9 mouse cellular contexts compared by ENCODE assay signal in the genomic region with DNA sequence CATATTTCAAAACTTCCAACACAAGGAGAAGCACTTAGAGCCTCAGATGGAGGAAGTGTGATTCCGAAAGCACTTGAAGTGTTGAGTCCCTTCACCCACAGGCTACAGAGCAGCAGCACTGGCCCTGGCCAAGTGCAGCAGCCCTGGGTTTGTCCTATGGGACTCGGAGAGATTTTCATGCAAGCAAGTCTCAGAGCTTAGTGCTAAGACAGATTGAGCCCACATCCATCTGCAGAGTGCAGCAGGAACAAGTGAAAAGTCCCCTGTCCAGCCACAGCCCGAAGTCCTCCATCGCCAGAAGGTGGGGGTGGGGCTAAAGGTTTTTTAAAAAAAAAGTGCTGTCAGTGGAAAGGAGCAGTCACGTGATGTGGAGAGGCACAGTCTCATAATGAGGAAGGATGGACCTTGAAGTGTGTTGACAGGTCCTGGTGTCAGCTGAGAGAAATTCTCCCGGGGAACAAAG.
DNase-seq lines count a peak whose midpoint lies in the region; ATAC-seq and TF ChIP-seq lines count a peak whose summit lies in the region.
"Had no signal": no experiment of that assay in that cellular context is flagged by ENCODE, and none has a peak within 500 bp of the region (broad histone marks: within the 10 kb centered on the region; RNA-seq: fewer than 3 reads in every experiment).

No protein-coding gene starts in this region.

- H3K4me2 ChIP-seq in hindbrain, embryonic 11.5 days (replicated peaks; ENCODE audit: low read depth, low read length): peak overlapping the region; percentile 24; the same call in 1 of the 2 replicates

- peaks cover 37% of the 10 kb centered on the region for H3K4me1 ChIP-seq in heart, embryonic 10.5 days
- H3K4me1 ChIP-seq in MEL (ENCODE audit: control insufficient read depth in 1 of 2, insufficient read depth in 2 of 2, low read length in 2 of 2): peaks cover 0 to 9% of the 10 kb centered on the region in 2 experiments; a peak in 1 of 4 replicates
- peaks cover 11% of the 10 kb centered on the region for H3K4me1 ChIP-seq in hindbrain, embryonic 11.5 days (replicated peaks; ENCODE audit: control insufficient read depth, insufficient read depth, low read length)

- TF ChIP-seq CTCF in MEL (IDR thresholded peaks at IDR 0.05 in 2 of 3, conservative IDR thresholded peaks at IDR 0.05 in 1 of 3; ENCODE audit: control insufficient read depth in 1 of 3, insufficient read depth in 1 of 3, low read depth in 2 of 3, low read length in 3 of 3, poor library complexity in 1 of 3, severe bottlenecking in 1 of 3): no peak

- TF ChIP-seq EP300 in MEL (IDR thresholded peaks at IDR 0.05; ENCODE audit: low read depth in 1 of 2, low read length in 2 of 2): no peak

- H3K36me3 ChIP-seq in heart, embryonic 10.5 days: peaks cover 10% of the 10 kb centered on the region; the same call in 1 of the 2 replicates
- H3K36me3 ChIP-seq in MEL (ENCODE audit: control insufficient read depth in 1 of 2, insufficient read depth in 2 of 2, low read length in 2 of 2): no peaks in the 10 kb centered on the region
- H3K36me3 ChIP-seq in hindbrain, embryonic 11.5 days (ENCODE audit: control insufficient read depth, insufficient read depth, low read length): no peaks in the 10 kb centered on the region

- TF ChIP-seq POLR2A in MEL (IDR thresholded peaks at IDR 0.05; ENCODE audit: control insufficient read depth in 1 of 2, insufficient read depth in 1 of 2, low read depth in 1 of 2, low read length in 2 of 2, poor library complexity in 1 of 2): no peak

- H3K27ac ChIP-seq in heart, embryonic 10.5 days: 0 out of 2 replicates have a peak overlapping the region, but pooled peaks have one; percentile 22
- no peak overlapping the region for H3K27ac ChIP-seq in MEL (ENCODE audit: control insufficient read depth, low read depth, low read length)
- peak overlapping the region; percentile 92 for H3K27ac ChIP-seq in hindbrain, embryonic 11.5 days (ENCODE audit: low read depth, low read length)

- ATAC-seq in hindbrain, embryonic 11.5 days (ENCODE audit: low FRiP score): peak; percentile 79

- peak overlapping the region; percentile 19; the same call in 1 of the 2 replicates for H3K4me3 ChIP-seq in heart, embryonic 10.5 days
- H3K4me3 ChIP-seq in MEL (ENCODE audit: control insufficient read depth in 1 of 2, insufficient read depth in 1 of 2, low read depth in 2 of 2, low read length in 2 of 2): no peak overlapping the region
- no peak overlapping the region for H3K4me3 ChIP-seq in hindbrain, embryonic 11.5 days (ENCODE audit: low read depth, low read length)

- DNase-seq in heart, embryonic 10.5 days (ENCODE audit: low spot score): no peak
- no peak for DNase-seq in heart, postnatal 25 days (ENCODE audit: low spot score)
- DNase-seq in MEL (ENCODE audit: low read depth, low spot score): no peak
- DNase-seq in hindbrain, embryonic 11.5 days (ENCODE audit: low spot score): peak; percentile 75
- peak; percentile 73 for DNase-seq in mesoderm, embryonic 11.5 days (ENCODE audit: low read depth, low spot score)
- DNase-seq in cerebellum, adult 9-10 months: no peak
- DNase-seq in urinary bladder, adult 2 months (ENCODE audit: low spot score): no peak
- no peak for DNase-seq in left cerebral cortex, adult 11 months (ENCODE audit: low spot score)
- DNase-seq: adrenal gland, adult 2 months had no signal

- WGBS in heart, embryonic 10.5 days: 33% methylated on average over 6 of the region's 6 CpGs
- WGBS in hindbrain, embryonic 11.5 days: 29% methylated on average over 6 of the region's 6 CpGs

- no peak overlapping the region for H3K9ac ChIP-seq in MEL (ENCODE audit: control insufficient read depth, low read depth, low read length, poor library complexity, severe bottlenecking)
- 0 out of 2 replicates have a peak overlapping the region, but pooled peaks have one; percentile 34 for H3K9ac ChIP-seq in hindbrain, embryonic 11.5 days (ENCODE audit: low read depth, low read length)

- no peak for TF ChIP-seq RAD21 in MEL (IDR thresholded peaks at IDR 0.05; ENCODE audit: low read depth, low read length)

- H3K27me3 ChIP-seq in heart, embryonic 10.5 days (ENCODE audit: insufficient read depth, poor library complexity, severe bottlenecking): peaks cover 3% of the 10 kb centered on the region
- H3K27me3 ChIP-seq in MEL (ENCODE audit: control insufficient read depth in 1 of 2, insufficient read depth in 2 of 2, low read length in 2 of 2): no peaks in the 10 kb centered on the region
- H3K27me3 ChIP-seq in hindbrain, embryonic 11.5 days (ENCODE audit: control insufficient read depth, insufficient read depth, low read length): no peaks in the 10 kb centered on the region

- intact Hi-C loops in heart, postnatal 25 days (cut with DNase I): no loop called here

- H3K79me2 ChIP-seq in MEL (ENCODE audit: control insufficient read depth, insufficient read depth, low read length, poor library complexity): no peaks in the 10 kb centered on the region

- H3K9me3 ChIP-seq in heart, embryonic 10.5 days: no peaks in the 10 kb centered on the region
- H3K9me3 ChIP-seq in MEL (replicated peaks; ENCODE audit: insufficient read depth, low read length): no peaks in the 10 kb centered on the region
- no peaks in the 10 kb centered on the region for H3K9me3 ChIP-seq in hindbrain, embryonic 11.5 days (ENCODE audit: control insufficient read depth, low read length)

TF ChIP-seq in MEL, 35 proteins besides CTCF, POLR2A, EP300 and RAD21:
- TF ChIP-seq NELFE (IDR thresholded peaks at IDR 0.05; ENCODE audit: low read depth, low read length) (no peak), GATA1 (IDR thresholded peaks at IDR 0.05; ENCODE audit: low read depth, low read length) (no peak), USF1 (IDR thresholded peaks at IDR 0.05; ENCODE audit: low read depth, low read length) (0 out of 2 replicates have a peak, but pooled peaks have one; percentile 14)
TF ChIP-seq in MEL: peak in this region for 1.

Comparison
In these comparisons a context has a peak if more than half of its experiments do, and no peak if none do; other contexts are left out.
1. DNase-seq: peak in hindbrain, embryonic 11.5 days (single experiment) and mesoderm, embryonic 11.5 days (single experiment); none in heart, embryonic 10.5 days (single experiment), heart, postnatal 25 days (single experiment), MEL (single experiment), cerebellum, adult 9-10 months (single experiment), urinary bladder, adult 2 months (single experiment) and left cerebral cortex, adult 11 months (single experiment).